Mouse (Mus musculus) hindbrain, embryonic 15.5 days (tissue): ENCODE data around the gene Gm20379. TPM values are rescaled to one million over a fixed set of nuclear protein-coding genes. Genes with fewer than 3 reads are reported as not detected.

Experiments
- ATAC-seq: fragments of 200-750 bp; cut with Nextera tagmentation; 2 replicates; pipeline ENCODE4 v1.8.0; 2017; ENCODE audit warnings: low read depth, moderate number of reproducible peaks, moderate TSS enrichment; ENCODE audit not compliant: low FRiP score
- H3K27ac ChIP-seq: fragments of 300-500 bp; sonication (generic); replicated peaks from 2 replicates; pipeline ENCODE4 v1.5.1; 2015; ENCODE audit warnings: mild to moderate bottlenecking, inconsistent platforms
- H3K27me3 ChIP-seq: fragments of 300-500 bp; sonication (generic); 2 replicates; pipeline ENCODE4 v1.6.1; 2015; ENCODE audit warnings: control low read depth, inconsistent platforms
- H3K36me3 ChIP-seq: fragments of 300-500 bp; sonication (generic); 2 replicates; pipeline ENCODE4 v1.6.1; 2015; ENCODE audit warnings: control low read depth, inconsistent platforms
- H3K4me1 ChIP-seq: fragments of 300-500 bp; sonication (generic); replicated peaks from 2 replicates; pipeline ENCODE4 v1.6.1; 2015; ENCODE audit warnings: control low read depth, inconsistent platforms
- H3K4me2 ChIP-seq: fragments of 300-500 bp; sonication (generic); 2 replicates; pipeline ENCODE4 v1.6.1; 2015; ENCODE audit warnings: moderate library complexity, mild to moderate bottlenecking, inconsistent platforms
- H3K4me3 ChIP-seq: fragments of 300-500 bp; sonication (generic); 2 replicates; pipeline ENCODE4 v1.5.1; 2015; ENCODE audit warnings: mild to moderate bottlenecking, inconsistent platforms
- H3K9ac ChIP-seq: fragments of 300-500 bp; sonication (generic); 2 replicates; pipeline ENCODE4 v1.6.1; 2015; ENCODE audit warnings: inconsistent platforms
- H3K9me3 ChIP-seq: fragments of 300-500 bp; sonication (generic); 2 replicates; pipeline ENCODE4 v1.6.1; 2016; ENCODE audit warnings: control low read depth, inconsistent platforms
- WGBS: fragments of 180-500 bp; shearing (Covaris S2); methylation state at CpG from one replicate; pipeline ENCODE4 v1.1.7; 2015; 5-methylcytosine and 5-hydroxymethylcytosine counted together
- polyA plus RNA-seq: library from polyadenylated mRNA; unstranded; fragments of >200 nt; fragmentation: Nextera tagmentation; extraction: Ambion mirVana; gene quantifications from 2 replicates; pipeline ENCODE4 v1.2.1, GENCODE M21; 2015

Gm20379 gene
- polyA plus RNA-seq, 1 experiment from 2014 or later: 0.74 TPM

DNA sequence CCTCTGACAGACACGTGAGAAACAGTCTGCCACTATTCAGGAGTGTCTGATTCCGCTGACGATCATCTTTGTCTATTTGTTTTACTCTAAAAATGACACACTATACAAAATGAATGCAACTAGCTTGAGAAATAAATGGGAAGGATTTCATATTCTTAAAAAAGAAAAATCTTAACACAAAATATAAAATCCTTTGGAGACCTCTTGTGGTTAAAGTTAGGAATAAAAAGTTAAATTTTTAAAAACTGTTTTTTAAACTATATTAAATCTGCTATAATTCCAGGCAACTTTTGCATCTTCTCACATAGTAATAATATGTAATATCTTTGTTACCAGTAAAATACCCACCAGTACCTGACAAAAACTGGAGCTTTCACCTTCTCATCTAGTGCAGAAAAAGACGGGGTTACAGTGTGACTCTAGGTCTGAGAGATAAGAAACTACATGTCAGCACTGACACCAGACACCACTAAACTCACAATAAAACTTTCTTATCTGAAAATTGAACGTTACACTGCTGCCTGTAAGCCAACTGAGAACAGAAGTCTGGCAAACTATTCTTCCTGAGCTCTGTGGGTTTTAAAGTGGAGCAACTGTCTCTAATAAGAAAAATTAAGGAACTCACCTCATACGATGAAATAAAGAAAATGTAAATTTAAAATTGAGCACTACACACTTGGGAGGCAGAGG is 32.1 kb downstream of the Gm20379 start:
- Histone ChIP-seq H3K4me3 (no peak overlapping the region), H3K4me2 (no peak overlapping the region), H3K36me3 (peaks cover 6% of the 10 kb centered on the region; the same call in 1 of the 2 replicates), H3K9me3 (no peaks in the 10 kb centered on the region), H3K4me1 (no peaks in the 10 kb centered on the region), H3K9ac (no peak overlapping the region), H3K27me3 (no peaks in the 10 kb centered on the region), H3K27ac (no peak overlapping the region)
- 87% methylated on average over 6 of the region's 6 CpGs for WGBS
- ATAC-seq: no peak

- Histone ChIP-seq H3K36me3 (peaks cover 15% of the 10 kb centered on the region), H3K27ac (no peak overlapping the region), H3K9me3 (no peaks in the 10 kb centered on the region), H3K9ac (no peak overlapping the region), H3K27me3 (no peaks in the 10 kb centered on the region), H3K4me2 (no peak overlapping the region), H3K4me1 (no peaks in the 10 kb centered on the region), H3K4me3 (no peak overlapping the region)
- no peak for ATAC-seq
- 97% methylated on average over 3 of the region's 3 CpGs for WGBS
Measured at GRCm38 (mm10) chr13:92339787-92340186, 34.0 kb downstream of the Gm20379 start.

- H3K9me3 ChIP-seq: no peaks in the 10 kb centered on the region
- peaks cover 40% of the 10 kb centered on the region for H3K36me3 ChIP-seq
- H3K4me2 ChIP-seq: no peak overlapping the region
- no peak for ATAC-seq
- no peak overlapping the region for H3K4me3 ChIP-seq
- H3K27ac ChIP-seq: no peak overlapping the region
- no peaks in the 10 kb centered on the region for H3K27me3 ChIP-seq
- H3K4me1 ChIP-seq: no peaks in the 10 kb centered on the region
- WGBS: 91% methylated on average over 8 of the region's 8 CpGs
- H3K9ac ChIP-seq: no peak overlapping the region
Measured at GRCm38 (mm10) chr13:92344033-92344432, 38.3 kb downstream of the Gm20379 start.

- H3K4me3 ChIP-seq: no peak overlapping the region
- no peak for ATAC-seq
- no peaks in the 10 kb centered on the region for H3K9me3 ChIP-seq
- no peak overlapping the region for H3K9ac ChIP-seq
- 74% methylated on average over 5 of the region's 5 CpGs for WGBS
- H3K27ac ChIP-seq: no peak overlapping the region
- H3K36me3 ChIP-seq: peaks cover 41% of the 10 kb centered on the region
- no peaks in the 10 kb centered on the region for H3K4me1 ChIP-seq
- H3K27me3 ChIP-seq: no peaks in the 10 kb centered on the region
- H3K4me2 ChIP-seq: no peak overlapping the region
Measured at GRCm38 (mm10) chr13:92346338-92346737, 40.6 kb downstream of the Gm20379 start.

DNA sequence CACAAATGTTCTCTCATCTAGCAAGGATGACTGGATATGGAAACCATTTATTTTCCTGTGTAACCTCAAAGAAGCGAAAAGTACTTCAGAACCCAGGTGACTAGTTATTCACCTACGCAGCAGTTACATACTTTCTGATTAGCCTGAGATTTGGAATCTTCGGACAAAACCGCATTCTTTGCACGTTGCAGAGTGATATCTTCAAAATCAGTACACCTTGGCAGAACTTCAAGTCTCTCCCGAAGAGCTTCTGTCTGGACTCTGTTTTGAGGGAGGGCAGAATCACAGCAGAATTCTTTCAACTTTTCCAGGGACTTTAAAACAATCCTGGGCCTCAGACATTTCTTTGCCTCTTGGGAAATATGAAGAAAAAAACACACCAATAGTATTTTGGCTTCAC is 45.3 kb downstream of the Gm20379 start:
- H3K4me1 ChIP-seq: peaks cover 17% of the 10 kb centered on the region
- H3K36me3 ChIP-seq: peaks cover 22% of the 10 kb centered on the region
- H3K27me3 ChIP-seq: no peaks in the 10 kb centered on the region
- ATAC-seq: no peak
- H3K9ac ChIP-seq: no peak overlapping the region
- H3K4me2 ChIP-seq: no peak overlapping the region
- H3K4me3 ChIP-seq: no peak overlapping the region
- H3K9me3 ChIP-seq: no peaks in the 10 kb centered on the region
- no peak overlapping the region for H3K27ac ChIP-seq
- WGBS: 92% methylated on average over 6 of the region's 6 CpGs

GRCm38 (mm10) chr13:92353956-92354355 is 48.2 kb downstream of the Gm20379 start:
- Histone ChIP-seq H3K9me3 (no peaks in the 10 kb centered on the region), H3K4me2 (peak overlapping the region; percentile 99), H3K4me3 (peak overlapping the region; percentile 62), H3K27ac (peak overlapping the region; percentile 88), H3K36me3 (peaks cover 3% of the 10 kb centered on the region; the same call in 1 of the 2 replicates), H3K9ac (peak overlapping the region; percentile 31), H3K4me1 (peaks cover 22% of the 10 kb centered on the region), H3K27me3 (no peaks in the 10 kb centered on the region)
- WGBS: 15% methylated on average over 4 of the region's 4 CpGs
- ATAC-seq: no peak

DNA sequence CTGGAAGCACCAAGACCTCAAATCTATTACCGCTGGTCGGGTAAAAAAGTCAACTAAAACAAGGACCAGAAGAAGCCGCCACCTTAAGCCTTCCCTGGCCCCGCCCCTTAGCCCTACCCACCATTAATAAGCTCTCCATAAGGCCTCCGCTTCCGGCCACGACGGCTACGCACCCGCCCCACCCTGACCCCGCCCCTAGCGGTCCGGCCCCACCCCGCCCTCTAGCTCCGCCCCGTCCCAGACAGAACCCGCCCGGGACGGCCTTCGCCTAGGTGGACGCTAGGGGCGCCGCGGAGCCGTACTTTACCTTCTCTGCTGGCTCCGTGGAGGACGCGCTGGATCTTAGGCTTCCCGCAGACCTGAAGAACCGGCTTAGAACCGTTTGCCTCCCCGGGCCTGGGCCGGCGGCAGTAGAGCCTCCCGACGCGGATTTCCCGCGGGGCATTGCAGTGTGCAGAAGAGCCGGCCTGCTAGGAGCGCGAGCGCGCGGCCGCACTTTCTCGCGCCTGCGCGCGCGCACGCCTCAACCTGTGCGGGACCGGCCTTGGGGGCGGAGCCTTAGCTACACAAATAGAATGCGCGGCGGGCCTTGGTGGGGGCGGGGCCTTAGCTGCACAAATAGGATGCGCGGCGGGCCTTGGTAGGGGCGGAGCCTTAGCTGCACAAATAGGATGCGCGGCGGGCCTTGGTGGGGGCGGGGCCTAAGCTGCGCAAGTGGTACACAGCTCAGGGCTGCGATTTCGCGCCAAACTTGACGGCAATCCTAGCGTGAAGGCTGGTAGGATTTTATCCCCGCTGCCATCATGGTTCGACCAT is 48.9 kb downstream of the Gm20379 start, which contains the start of the genes Dhfr and Msh3:
Gene Dhfr (plus strand): TSS at position 271 of the 816 bp plus-strand sequence.
Gene Msh3 (minus strand): TSS at position 548 of the 816 bp plus-strand sequence.
- ATAC-seq: peak; percentile 99
- H3K4me1 ChIP-seq: peaks cover 22% of the 10 kb centered on the region
- peak within 1 kb of the TSS; percentile 60 for H3K9ac ChIP-seq
- H3K27me3 ChIP-seq: no peaks in the 10 kb centered on the region
- no peaks in the 10 kb centered on the region for H3K36me3 ChIP-seq
- no peaks in the 10 kb centered on the region for H3K9me3 ChIP-seq
- peak within 1 kb of the TSS; percentile 62 for H3K4me3 ChIP-seq
- peak within 1 kb of the TSS; percentile 99 for H3K4me2 ChIP-seq
- peak within 1 kb of the TSS; percentile 88 for H3K27ac ChIP-seq
- under 1% methylated on average over 76 of the region's 76 CpGs for WGBS

GRCm38 (mm10) chr13:92355272-92355643 is 49.5 kb downstream of the Gm20379 start:
- peak; percentile 57 for ATAC-seq
- H3K36me3 ChIP-seq: no peaks in the 10 kb centered on the region
- H3K4me1 ChIP-seq: peaks cover 22% of the 10 kb centered on the region
- whole genome bisulfite sequencing: 0% methylated on average over 24 of the region's 24 CpGs
- H3K9ac ChIP-seq: peak overlapping the region; percentile 50
- H3K9me3 ChIP-seq: no peaks in the 10 kb centered on the region
- H3K27me3 ChIP-seq: no peaks in the 10 kb centered on the region
- H3K27ac ChIP-seq: no peak overlapping the region
- H3K4me3 ChIP-seq: peak overlapping the region; percentile 62
- H3K4me2 ChIP-seq: peak overlapping the region; percentile 99

DNA sequence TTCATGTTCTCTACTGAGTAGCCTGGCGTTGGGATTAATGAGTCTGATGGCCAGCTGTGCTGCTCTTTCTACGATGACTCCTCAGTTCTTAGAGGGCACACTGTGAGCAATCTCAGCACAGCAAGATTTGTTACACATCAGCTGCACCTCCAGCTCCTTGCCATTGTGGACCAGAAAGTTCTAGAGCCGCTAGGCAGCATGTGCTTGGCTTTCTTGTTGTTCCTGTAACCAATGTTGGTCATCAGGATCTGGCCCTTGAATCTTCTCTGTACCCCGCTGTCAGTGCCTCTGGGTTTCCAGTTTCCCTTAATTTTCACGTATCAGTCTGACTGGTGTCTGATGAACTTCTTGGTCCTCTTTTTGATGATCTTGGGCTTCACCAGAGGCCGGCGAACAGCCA is 50.6 kb downstream of the Gm20379 start:
- WGBS: 71% methylated on average over 7 of the region's 7 CpGs
- no peak overlapping the region for H3K4me3 ChIP-seq

More for the DNA sequence above, 50.6 kb downstream of the Gm20379 start:
- Histone ChIP-seq H3K27ac (no peak overlapping the region), H3K4me1 (peaks cover 22% of the 10 kb centered on the region), H3K9me3 (no peaks in the 10 kb centered on the region), H3K27me3 (no peaks in the 10 kb centered on the region), H3K9ac (no peak overlapping the region), H3K4me2 (0 out of 2 replicates have a peak overlapping the region, but pooled peaks have one; percentile 99), H3K36me3 (no peaks in the 10 kb centered on the region)
- no peak for ATAC-seq

Other genes with a start within 250 kb of the Gm20379 start
- 9.5 and 9.8 TPM in 2 replicates for gene Rasgrf2, start 174.3 kb upstream of the Gm20379 start, polyA plus RNA-seq
- 5.3 and 5.9 TPM in 2 replicates for gene Dhfr, start 48.7 kb downstream of the Gm20379 start, polyA plus RNA-seq
- 21.8 and 22.0 TPM in 2 replicates for gene Msh3, start 49.0 kb downstream of the Gm20379 start, polyA plus RNA-seq
- 3.4 and 3.5 TPM in 2 replicates for gene Ankrd34b, start 119.9 kb downstream of the Gm20379 start, polyA plus RNA-seq
- 0.18 and 0.21 TPM in 2 replicates for gene Fam151b, start 178.0 kb downstream of the Gm20379 start, polyA plus RNA-seq
- 9.0 and 9.2 TPM in 2 replicates for gene Zfyve16, start 224.9 kb downstream of the Gm20379 start, polyA plus RNA-seq